Mouse (Mus musculus) lung, postnatal 36 days (tissue): ENCODE measurements around the gene Isy1.

Experiments used
- DNase-seq: peaks from one replicate; pipeline ENCODE4 v3.0.0; 2022; ENCODE audit warnings: mixed read lengths

The Isy1 gene

GRCm38 (mm10) chr6:87846813-87847212 lies 8.2 kb upstream of the Isy1 start:
- peak; percentile 66 for DNase-seq

- no peak for DNase-seq
Measured at GRCm38 (mm10) chr6:87845031-87845695, 6.6 kb upstream of the Isy1 start.

DNA sequence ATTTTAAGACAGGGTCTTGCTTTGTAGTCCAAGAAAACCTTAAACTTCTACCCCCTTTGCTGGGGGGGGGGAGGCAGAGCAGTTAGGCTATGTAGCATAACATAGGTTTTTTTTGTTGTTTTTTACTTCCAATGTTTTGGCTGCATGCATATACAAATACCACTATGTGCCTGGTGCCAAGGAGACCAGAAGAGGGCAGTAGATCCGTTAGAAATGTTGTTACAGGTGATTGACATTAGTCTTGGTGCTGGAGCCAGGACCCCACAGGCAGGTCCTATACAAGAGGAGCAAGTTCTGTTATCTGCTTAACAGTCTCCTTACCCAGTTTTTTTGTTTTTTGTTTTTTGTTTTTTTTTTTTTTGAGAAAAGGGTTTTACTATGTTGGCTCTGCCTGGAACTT lies 3.7 kb upstream of the Isy1 start:
- peak; percentile 26 for DNase-seq

- no peak for DNase-seq
Measured at GRCm38 (mm10) chr6:87841635-87842034, 3.0 kb upstream of the Isy1 start.

- no peak for DNase-seq
Measured at GRCm38 (mm10) chr6:87839797-87840341, 1.3 kb upstream of the Isy1 start.

- DNase-seq = no peak
Measured at GRCm38 (mm10) chr6:87835695-87836094, 2.9 kb downstream of the Isy1 start, which contains the start of gene Gm45140. Gene Gm45140 (minus strand): TSS chr6:87835795.

DNA sequence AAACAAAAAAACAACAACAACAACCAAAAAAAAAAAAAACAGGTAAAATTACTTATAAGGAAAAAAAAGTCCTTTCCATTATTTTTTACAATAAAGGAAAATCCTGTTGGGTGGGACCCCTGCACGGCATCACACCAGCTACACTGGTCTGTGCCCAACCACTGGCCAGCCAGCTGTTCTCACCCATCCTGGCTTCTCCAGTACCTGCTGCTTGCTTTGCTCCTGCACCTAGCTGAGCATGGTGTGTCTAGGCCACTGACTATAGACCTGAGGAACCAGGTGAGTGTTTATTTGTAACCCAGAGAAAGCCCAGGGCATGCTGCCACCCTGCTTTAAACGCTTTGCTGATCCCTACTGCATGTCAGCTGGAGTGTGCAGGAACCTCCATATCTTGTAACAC lies 18.2 kb downstream of the Isy1 start:
- no peak for DNase-seq

GRCm38 (mm10) chr6:87814486-87814885 lies 24.1 kb downstream of the Isy1 start:
- no peak for DNase-seq

GRCm38 (mm10) chr6:87812656-87813055 lies 25.9 kb downstream of the Isy1 start:
- DNase-seq = no peak

DNA sequence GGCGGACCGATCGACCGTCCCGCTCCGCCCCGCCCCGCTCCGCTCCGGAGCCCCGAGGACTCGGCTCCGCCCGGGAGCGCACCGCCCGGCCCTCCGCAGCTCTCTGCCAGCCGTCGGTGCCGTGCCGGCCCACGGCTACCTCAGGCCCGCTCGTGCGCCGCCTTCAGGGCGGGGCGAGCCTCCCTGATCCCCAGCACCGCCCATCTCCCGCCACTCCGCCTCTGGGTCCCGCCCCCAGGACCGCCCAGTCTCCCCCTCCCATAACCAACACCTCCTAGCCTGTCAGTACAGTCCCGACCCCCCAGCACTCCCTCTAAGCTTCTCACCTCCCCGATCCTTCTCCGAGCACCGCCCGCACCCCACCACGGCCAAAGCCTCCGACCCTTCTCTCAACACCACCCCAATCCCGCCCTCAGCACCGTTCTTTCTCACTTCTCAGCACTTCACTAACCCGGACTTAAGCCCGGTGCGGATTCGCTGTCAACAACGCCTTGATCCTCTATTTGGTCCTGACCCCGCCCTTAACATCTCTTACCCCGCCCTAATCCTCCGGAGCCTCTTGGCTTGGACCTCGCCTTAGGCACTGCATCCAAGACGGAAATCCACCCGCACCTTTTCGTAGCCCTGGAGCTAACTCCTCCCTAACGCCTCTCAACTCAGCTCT lies 26.8 kb downstream of the Isy1 start, which contains the start of gene Rab43:
TSS of gene Rab43 (minus strand) at position 490 of the 664 bp plus-strand sequence.
- peak; percentile 96 for DNase-seq

DNA sequence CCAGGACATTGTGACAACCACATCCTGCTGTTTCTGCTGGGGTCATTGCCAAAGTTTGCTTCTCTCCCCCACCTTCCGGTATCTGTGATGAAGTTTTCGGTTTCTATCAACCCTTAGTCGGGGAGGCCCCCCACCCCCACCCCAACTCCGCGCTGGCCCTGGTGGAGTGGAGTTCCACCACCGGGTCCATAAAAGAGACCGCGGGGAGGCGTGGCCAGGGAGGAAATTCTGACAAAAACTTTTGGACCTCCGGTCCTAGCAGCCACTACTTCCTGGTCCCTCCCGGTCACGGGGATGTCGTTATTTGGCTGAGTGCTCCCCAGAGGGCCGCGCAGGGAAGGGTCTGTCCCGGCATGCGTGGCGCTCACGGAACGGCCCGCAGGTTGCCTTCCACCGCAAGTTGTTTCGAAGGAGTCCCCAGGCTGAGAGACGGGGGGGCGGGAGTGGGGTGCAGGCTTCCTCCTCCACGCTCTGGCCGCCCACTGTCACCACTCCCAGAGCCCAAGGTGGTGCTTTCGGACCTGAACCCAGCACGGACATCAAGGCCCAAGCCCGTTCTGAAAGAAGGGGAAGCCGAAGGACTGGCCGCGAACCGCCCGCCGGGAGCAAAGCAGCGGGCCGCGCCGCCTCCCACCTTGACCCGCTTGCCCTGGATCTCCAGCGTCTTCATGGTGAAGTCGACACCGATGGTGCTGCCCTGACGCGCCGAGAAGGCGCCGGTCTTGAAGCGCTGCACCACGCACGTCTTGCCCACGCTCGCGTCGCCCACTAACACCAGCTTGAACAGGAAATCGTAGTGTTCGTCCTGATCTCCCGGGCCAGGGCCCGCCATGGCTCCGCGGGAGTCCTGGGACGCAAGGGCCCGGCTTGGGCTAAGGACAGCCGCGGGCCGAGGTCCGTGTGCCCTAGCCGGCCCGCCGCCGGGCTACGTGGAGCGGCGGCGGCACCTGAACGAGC lies 27.6 kb downstream of the Isy1 start:
- peak; percentile 84 for DNase-seq

- DNase-seq = no peak
Measured at GRCm38 (mm10) chr6:87810311-87810710, 28.3 kb downstream of the Isy1 start.

DNA sequence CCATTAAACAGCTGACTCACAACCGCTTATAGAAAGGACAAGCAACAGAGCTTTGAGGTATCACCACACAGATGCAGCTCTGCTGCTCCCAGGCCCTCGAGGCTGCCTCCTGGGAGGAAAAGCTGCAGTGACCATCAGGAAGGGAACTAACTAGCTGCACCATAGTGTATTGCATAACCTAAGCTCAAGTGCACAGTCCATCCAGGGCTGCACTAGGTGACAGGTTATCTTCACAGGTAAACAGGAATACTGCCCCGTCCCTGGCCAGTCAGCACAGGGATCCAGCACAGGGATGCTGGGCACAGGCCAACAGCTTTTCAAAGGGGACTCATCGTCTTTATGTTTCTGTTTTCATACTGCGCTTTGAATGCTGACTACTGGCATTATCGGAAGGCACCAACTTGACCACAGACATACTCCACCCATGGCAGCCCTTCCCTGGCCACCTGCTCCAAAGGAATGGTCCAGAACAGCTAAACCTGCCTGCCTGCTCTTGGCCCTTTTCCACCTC lies 28.9 kb downstream of the Isy1 start:
- peak; percentile 29 for DNase-seq

DNA sequence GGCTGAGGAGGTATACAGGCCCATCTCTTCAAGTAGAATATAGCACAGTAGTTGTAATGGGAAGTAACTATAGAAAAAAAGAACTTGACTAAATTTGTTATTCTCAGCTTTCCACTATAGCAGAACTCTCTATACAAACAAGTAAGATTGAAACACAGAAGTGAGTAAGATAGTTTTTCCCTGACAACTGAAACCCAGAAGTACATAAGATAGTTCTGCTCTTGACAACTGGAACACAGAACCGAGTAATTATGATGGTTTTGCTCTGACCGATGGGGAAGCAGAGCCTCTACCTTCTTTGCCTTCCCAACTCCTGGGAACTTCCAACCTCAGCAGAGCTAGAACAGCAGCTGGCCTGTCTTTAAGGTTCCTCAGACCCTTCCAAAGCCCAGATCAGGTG lies 29.5 kb downstream of the Isy1 start:
- no peak for DNase-seq

- DNase-seq = no peak
Measured at GRCm38 (mm10) chr6:87808521-87808920, 30.1 kb downstream of the Isy1 start.

GRCm38 (mm10) chr6:87807735-87808440 lies 30.7 kb downstream of the Isy1 start:
- no peak for DNase-seq

DNA sequence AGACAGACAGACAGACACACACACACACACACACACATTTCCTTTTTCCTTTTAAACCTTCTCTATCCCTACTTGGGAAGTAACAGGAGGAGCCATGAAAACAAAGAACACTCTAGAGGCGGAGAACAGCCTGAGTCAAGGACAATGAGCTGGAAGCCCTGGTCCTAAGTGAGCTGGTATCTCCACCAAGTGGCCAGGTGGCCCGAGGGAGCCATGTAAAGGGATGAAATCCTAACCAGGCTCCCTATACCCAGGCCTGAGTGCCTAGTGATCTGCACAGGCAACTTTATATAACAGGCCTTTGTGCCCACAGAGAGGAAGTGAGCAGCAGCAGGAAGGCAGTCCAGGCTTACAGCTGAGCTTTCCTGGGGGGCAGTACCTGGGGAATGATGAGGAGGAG lies 31.7 kb downstream of the Isy1 start:
- DNase-seq = no peak

GRCm38 (mm10) chr6:87806028-87806427 lies 32.6 kb downstream of the Isy1 start:
- DNase-seq = peak; percentile 46

DNA sequence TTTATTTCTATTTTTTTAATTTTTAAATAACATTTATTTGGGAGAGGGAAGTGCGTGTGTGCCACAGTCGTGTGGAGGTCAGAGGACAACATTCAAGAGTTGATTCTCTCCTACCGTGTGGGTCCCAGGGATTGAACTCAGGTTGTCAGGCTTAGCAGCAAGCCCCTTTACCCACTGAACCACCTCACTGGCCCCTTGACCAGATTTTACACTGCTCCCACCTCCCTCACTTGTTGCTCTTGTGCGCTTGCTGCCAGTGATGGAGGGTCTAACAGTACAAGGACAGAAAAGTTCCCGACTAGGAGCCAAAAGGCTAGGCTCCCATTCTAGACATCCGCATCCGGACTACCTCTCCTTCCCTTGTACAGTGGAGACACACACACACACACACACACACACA lies 33.1 kb downstream of the Isy1 start:
- DNase-seq = no peak

GRCm38 (mm10) chr6:87804886-87805285 lies 33.7 kb downstream of the Isy1 start:
- no peak for DNase-seq

GRCm38 (mm10) chr6:87804036-87804435 lies 34.6 kb downstream of the Isy1 start:
- DNase-seq = no peak

DNA sequence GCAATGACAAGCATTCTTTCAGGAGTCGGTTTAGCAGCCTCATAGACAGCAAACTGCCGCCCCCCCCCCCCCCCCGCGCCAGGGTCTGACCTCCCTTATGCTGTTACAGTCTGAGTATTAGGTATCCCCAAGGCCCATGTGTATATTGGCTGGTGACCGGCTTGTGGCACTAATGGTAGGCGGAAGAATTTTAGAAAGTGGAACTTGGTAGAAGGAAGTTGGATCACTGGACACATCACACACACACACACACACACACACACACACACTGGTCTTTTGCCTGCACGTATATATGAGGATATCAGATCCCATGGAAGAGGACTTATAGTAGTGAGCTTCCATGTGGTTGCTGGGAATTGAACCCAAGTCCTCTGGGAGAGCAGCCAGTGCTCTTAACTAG lies 36.1 kb downstream of the Isy1 start:
- peak; percentile 32 for DNase-seq
